Mouse (Mus musculus) ES-E14 (cell line): ENCODE results near the gene Mcm7. TPM values are rescaled to one million over a fixed set of nuclear protein-coding genes. Genes with fewer than 3 reads are reported as not detected.

Experiments used
- DNase-seq: peaks from one replicate; pipeline ENCODE4 v3.0.0-alpha.2; 2013; ENCODE audit warnings: low read depth, low spot score
- H3K27ac ChIP-seq: 2 replicates; pipeline ENCODE4 v1.5.1; 2012; ENCODE audit warnings: low read depth, mild to moderate bottlenecking, low read length, moderate library complexity, mixed read lengths; ENCODE audit not compliant: poor library complexity, insufficient read depth, severe bottlenecking
- H3K36me3 ChIP-seq: 2 replicates; pipeline ENCODE4 v1.6.1; 2012; ENCODE audit warnings: mild to moderate bottlenecking, low read length, moderate library complexity, mixed read lengths; ENCODE audit not compliant: control insufficient read depth, poor library complexity, insufficient read depth, severe bottlenecking
- H3K4me1 ChIP-seq, 2 experiments: fragments of 150-350 bp in 1 of 2; sonication (generic) in 1 of 2; 2 replicates each; pipeline ENCODE4 v1.6.1; 2012; ENCODE audit warnings: low read length in 2 of 2, mild to moderate bottlenecking in 1 of 2, mixed read lengths in 1 of 2; ENCODE audit not compliant: control insufficient read depth in 2 of 2, insufficient read depth in 2 of 2, poor library complexity in 1 of 2
- H3K4me3 ChIP-seq, 2 experiments: fragments of 150-350 bp in 1 of 2; sonication (generic) in 1 of 2; 2 replicates each; pipeline ENCODE4 v1.5.1; 2012; ENCODE audit warnings: low read length in 2 of 2, low read depth in 1 of 2, mild to moderate bottlenecking in 1 of 2, mixed read lengths in 1 of 2; ENCODE audit not compliant: insufficient read depth in 1 of 2, poor library complexity in 1 of 2, severe bottlenecking in 1 of 2
- H3K9ac ChIP-seq: 2 replicates; pipeline ENCODE4 v1.6.1; 2012; ENCODE audit warnings: low read depth, mild to moderate bottlenecking, low read length, mixed read lengths; ENCODE audit not compliant: poor library complexity, insufficient read depth, severe bottlenecking
- H3K9me3 ChIP-seq: fragments of 150-350 bp; sonication (generic); 2 replicates; pipeline ENCODE4 v1.6.1; 2012; ENCODE audit warnings: low read depth, mild to moderate bottlenecking, low read length; ENCODE audit not compliant: control insufficient read depth, insufficient read depth
- CHD2 ChIP-seq: IDR thresholded peaks from 2 replicates; pipeline ENCODE4 v1.6.1; 2014; ENCODE audit warnings: mild to moderate bottlenecking, low read depth, low read length, inconsistent platforms
- HCFC1 ChIP-seq: IDR thresholded peaks from 2 replicates; pipeline ENCODE4 v1.6.1; 2012; ENCODE audit warnings: low read length, inconsistent platforms, borderline replicate concordance; ENCODE audit not compliant: insufficient read depth
- MAFK ChIP-seq: IDR thresholded peaks from 2 replicates; pipeline ENCODE4 v1.6.1; 2014; ENCODE audit warnings: mild to moderate bottlenecking, low read depth, low read length, inconsistent platforms; ENCODE audit not compliant: insufficient read depth
- ZC3H11A ChIP-seq: IDR thresholded peaks from 2 replicates; pipeline ENCODE4 v1.6.1; 2012; ENCODE audit warnings: low read depth, mild to moderate bottlenecking, inconsistent platforms, low read length, borderline replicate concordance
- ZNF384 ChIP-seq: IDR thresholded peaks from 2 replicates; pipeline ENCODE4 v1.6.1; 2012; ENCODE audit warnings: low read depth, low read length, inconsistent platforms
- in situ Hi-C, 2 experiments: fragments of 600-800 bp; cut with MboI; formaldehyde crosslinking; loops; one replicate each; pipeline ENCODE4 v1.15.1; 2025; ENCODE audit warnings: low sequenced_read_pairs in 2 of 2, inconsistent platforms in 1 of 2; ENCODE audit not compliant: unreplicated experiment in 2 of 2
- total RNA-seq: library from RNA; depleted of rRNA; stranded (reverse); fragments of 300-350 nt; gene quantifications from 2 replicates; pipeline ENCODE4 v1.2.3, GENCODE M21; 2012

The Mcm7 gene
- total RNA-seq, 1 experiment = 327 TPM

DNA sequence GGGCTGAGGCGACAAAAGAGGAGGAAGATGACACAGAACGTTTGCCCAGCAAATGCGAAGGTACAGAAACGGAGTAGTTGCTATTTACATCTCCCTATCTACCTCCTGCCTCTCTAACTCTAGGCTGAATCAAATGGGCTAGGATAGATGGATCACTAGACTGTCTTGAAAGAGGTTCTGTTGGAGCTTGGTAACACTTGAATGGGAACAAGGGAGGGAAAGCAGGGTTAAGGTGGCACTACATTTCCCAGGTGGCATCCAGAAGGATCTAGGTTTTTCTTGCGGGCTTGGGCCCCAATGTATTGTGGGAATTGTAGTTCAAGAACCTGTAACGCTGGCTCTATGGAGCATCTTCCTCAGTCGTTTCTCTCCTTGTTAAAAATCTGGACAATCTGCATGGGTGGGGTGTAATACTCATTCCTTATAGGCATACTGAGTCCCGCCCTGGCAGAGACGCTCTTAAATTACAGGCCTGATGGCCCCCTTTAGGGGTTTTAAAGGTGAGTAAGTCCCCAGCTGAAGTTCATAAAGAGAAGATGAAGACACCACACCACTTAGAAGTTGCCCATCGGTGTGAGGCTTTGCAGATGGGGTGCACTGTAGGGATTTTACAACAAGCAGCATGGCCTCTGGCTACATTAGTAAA is 15.6 kb upstream of the Mcm7 start:
- Histone ChIP-seq H3K4me1 (peaks cover 0 to 7% of the 10 kb centered on the region in 2 experiments; a peak in 2 of 4 replicates), H3K9ac (peak overlapping the region; percentile 89), H3K4me3 (peak overlapping the region; percentile 76 to 85), H3K36me3 (peaks cover 10% of the 10 kb centered on the region), H3K9me3 (no peaks in the 10 kb centered on the region), H3K27ac (no peak overlapping the region)
- no peak for TF ChIP-seq ZNF384
- peak; percentile 99 for TF ChIP-seq HCFC1
- no peak for TF ChIP-seq MAFK
- TF ChIP-seq CHD2 = no peak
- TF ChIP-seq ZC3H11A = no peak
- peak; percentile 77 for DNase-seq
- in situ Hi-C loops = no loop called here

DNA sequence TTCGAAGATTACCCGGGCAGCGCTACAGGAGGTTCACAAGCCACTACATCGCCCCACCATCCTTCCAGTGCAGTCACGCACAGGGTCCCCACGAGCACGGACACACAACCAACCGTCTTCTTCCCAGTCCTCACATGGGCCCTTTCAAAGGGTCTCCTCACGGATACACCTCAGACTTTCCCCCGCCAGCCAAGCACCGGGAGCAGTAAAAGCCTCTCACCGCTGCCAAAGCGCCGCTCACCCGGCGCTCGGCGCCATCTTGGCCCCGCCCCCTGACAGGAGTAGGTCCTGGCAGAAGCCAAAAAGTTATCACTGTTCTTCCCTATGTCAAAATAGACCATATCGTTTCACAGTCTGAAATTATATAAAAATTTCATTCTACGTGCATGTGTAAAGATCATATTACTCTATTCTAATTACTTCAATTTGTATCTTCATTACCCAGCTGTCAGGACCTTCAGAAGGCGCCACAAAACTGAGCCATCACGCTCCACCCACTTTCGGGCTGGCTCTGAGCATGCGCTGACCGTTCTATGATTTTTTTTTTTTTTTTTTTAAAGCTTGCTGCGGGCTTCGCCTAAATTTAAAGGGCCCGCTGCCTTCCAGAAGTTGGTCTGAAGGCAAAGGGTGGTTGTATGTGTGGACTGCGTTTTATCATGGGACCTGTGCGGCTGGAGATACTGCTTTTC is 14.9 kb upstream of the Mcm7 start, which contains the start of the genes Taf6 and Cnpy4:
Taf6 (minus strand) TSS at position 502 of the 689 bp plus-strand sequence.
Cnpy4 (plus strand) TSS at position 536 of the 689 bp plus-strand sequence.
- Histone ChIP-seq H3K36me3 (peaks cover 13% of the 10 kb centered on the region), H3K27ac (no peak within 1 kb of the TSS), H3K9ac (peak within 1 kb of the TSS; percentile 89), H3K9me3 (no peaks in the 10 kb centered on the region), H3K4me1 (peaks cover 0 to 9% of the 10 kb centered on the region in 2 experiments; a peak in 2 of 4 replicates), H3K4me3 (peak within 1 kb of the TSS; percentile 76 to 85)
- peak; percentile 80 for DNase-seq
- TF ChIP-seq ZC3H11A = no peak
- TF ChIP-seq MAFK = 0 out of 2 replicates have a peak, but pooled peaks have one; percentile 26
- TF ChIP-seq CHD2 = no peak
- peak; percentile 42; the same call in 1 of the 2 replicates for TF ChIP-seq HCFC1
- TF ChIP-seq ZNF384 = peak; percentile 99
- in situ Hi-C loops = no loop called here

DNA sequence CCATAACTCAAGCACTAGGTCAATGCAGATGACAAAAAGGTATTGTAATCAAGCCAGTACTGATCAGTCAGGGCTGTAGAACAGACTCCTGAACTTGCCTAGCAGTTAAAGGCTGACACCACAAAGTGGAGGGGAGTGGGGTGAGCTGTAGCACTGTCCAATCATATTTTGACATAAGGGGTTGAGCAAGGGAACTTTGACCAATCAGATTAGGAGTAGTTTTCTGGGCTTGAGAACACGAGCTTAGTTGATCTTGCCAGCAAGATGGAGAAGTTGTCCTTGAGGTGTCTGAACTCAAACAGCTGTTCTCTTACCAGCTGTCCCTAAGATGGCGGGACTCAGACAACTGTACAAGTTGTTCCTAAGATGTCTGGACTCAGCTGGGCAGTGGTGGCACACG is 995 bp upstream of the Mcm7 start:
- Histone ChIP-seq H3K9ac (no peak overlapping the region; the same call in 1 of the 2 replicates), H3K27ac (no peak overlapping the region), H3K9me3 (no peaks in the 10 kb centered on the region), H3K4me3 (no peak overlapping the region), H3K4me1 (peaks cover 3 to 7% of the 10 kb centered on the region in 2 experiments; a peak in 2 of 4 replicates), H3K36me3 (peaks cover 42% of the 10 kb centered on the region)
- TF ChIP-seq MAFK (no peak), ZNF384 (no peak), ZC3H11A (no peak), HCFC1 (no peak), CHD2 (no peak)
- in situ Hi-C loops = no loop called here
- no peak for DNase-seq

DNA sequence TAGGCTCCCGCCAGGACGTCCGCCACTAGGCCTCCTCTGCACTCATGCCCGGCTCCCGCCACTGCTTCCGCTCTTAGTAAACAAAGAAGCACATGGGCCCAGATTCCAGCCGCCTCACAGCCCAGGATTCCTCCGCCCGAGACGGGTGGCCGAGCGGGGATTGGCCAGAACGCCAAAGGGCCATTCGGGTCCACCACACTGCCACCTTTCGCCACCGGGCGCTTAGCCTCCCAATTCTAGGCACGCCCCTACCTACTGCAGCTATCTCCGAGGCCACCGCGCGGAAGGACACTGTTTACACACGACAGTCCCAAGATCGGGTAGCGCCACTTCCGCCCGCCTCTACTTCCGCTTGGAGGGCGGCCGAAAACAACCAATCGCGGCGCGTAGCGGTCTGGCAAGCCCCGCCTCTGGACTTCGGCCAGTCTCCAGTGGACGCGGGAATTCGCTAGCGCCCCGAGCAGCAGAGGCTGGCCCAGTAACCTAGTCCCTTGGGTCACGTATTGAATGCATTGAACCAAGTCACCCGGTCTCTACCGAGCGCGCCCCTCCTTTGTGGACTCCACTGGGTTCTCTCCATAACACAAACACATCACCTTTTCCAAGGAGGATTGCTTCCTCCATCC is 1.2 kb downstream of the Mcm7 start:
- Histone ChIP-seq H3K4me3 (peak overlapping the region; percentile 88 to 92), H3K4me1 (peaks cover 3 to 9% of the 10 kb centered on the region in 2 experiments; a peak in 2 of 4 replicates), H3K27ac (peak overlapping the region; percentile 98), H3K9me3 (no peaks in the 10 kb centered on the region), H3K36me3 (peaks cover 44% of the 10 kb centered on the region), H3K9ac (peak overlapping the region; percentile 99)
- in situ Hi-C loops = no loop called here
- DNase-seq = peak; percentile 88
- peak; percentile 61 for TF ChIP-seq HCFC1
- 0 out of 2 replicates have a peak, but pooled peaks have one; percentile 59 for TF ChIP-seq CHD2
- no peak for TF ChIP-seq ZC3H11A
